Mouse (Mus musculus) stomach, embryonic 14.5 days (tissue): ENCODE data around the gene Cpa4. TPM values are rescaled to one million over a fixed set of nuclear protein-coding genes. Genes with fewer than 3 reads are reported as not detected.

Experiments used
- ATAC-seq: fragments of 200-750 bp; cut with Nextera tagmentation; 2 replicates; pipeline ENCODE4 v1.8.0; 2017; ENCODE audit warnings: low read depth, moderate TSS enrichment; ENCODE audit not compliant: insufficient number of reproducible peaks, insufficient read depth, low FRiP score
- H3K27ac ChIP-seq: fragments of 300-500 bp; sonication (generic); 2 replicates; pipeline ENCODE4 v1.5.1; 2014; ENCODE audit warnings: mild to moderate bottlenecking, low read length, moderate library complexity, mixed read lengths
- H3K27me3 ChIP-seq: fragments of 300-500 bp; sonication (generic); 2 replicates; pipeline ENCODE4 v1.6.1; 2014; ENCODE audit warnings: low read length, control low read depth, mixed read lengths; ENCODE audit not compliant: control insufficient read depth, insufficient read depth
- H3K36me3 ChIP-seq: fragments of 300-500 bp; sonication (generic); 2 replicates; pipeline ENCODE4 v1.6.1; 2014; ENCODE audit warnings: mild to moderate bottlenecking, control low read depth, low read length, moderate library complexity, mixed read lengths; ENCODE audit not compliant: control insufficient read depth, insufficient read depth
- H3K4me1 ChIP-seq: fragments of 300-500 bp; sonication (generic); 2 replicates; pipeline ENCODE4 v1.6.1; 2014; ENCODE audit warnings: low read length, control low read depth, mixed read lengths; ENCODE audit not compliant: control insufficient read depth, insufficient read depth
- H3K4me2 ChIP-seq: fragments of 300-500 bp; sonication (generic); replicated peaks from 2 replicates; pipeline ENCODE4 v1.6.1; 2014; ENCODE audit warnings: low read depth, low read length, control low read depth
- H3K4me3 ChIP-seq: fragments of 300-500 bp; sonication (generic); 2 replicates; pipeline ENCODE4 v1.5.1; 2014; ENCODE audit warnings: low read depth, low read length, control low read depth
- H3K9ac ChIP-seq: fragments of 300-500 bp; sonication (generic); replicated peaks from 2 replicates; pipeline ENCODE4 v1.6.1; 2014; ENCODE audit warnings: low read depth, mild to moderate bottlenecking, control low read depth, low read length, moderate library complexity, mixed read lengths
- H3K9me3 ChIP-seq: fragments of 300-500 bp; sonication (generic); 2 replicates; pipeline ENCODE4 v1.6.1; 2016; ENCODE audit warnings: low read depth, low read length, control low read depth; ENCODE audit not compliant: control insufficient read depth
- WGBS: fragments of 180-500 bp; shearing (Covaris S2); extraction: QIAGEN DNeasy Blood & Tissue Kit; methylation state at CpG from one replicate; pipeline ENCODE4 v1.1.7; 2014; 5-methylcytosine and 5-hydroxymethylcytosine counted together
- polyA plus RNA-seq: library from polyadenylated mRNA; unstranded; fragments of >200 nt; fragmentation: Nextera tagmentation; extraction: Ambion mirVana; gene quantifications from 2 replicates; pipeline ENCODE4 v1.2.1, GENCODE M21; 2014

Gene Cpa4
- polyA plus RNA-seq, 1 experiment from 2014 or later: 0.49 TPM

- Histone ChIP-seq H3K27ac (no peak overlapping the region), H3K9ac (no peak overlapping the region), H3K4me2 (no peak overlapping the region), H3K9me3 (no peaks in the 10 kb centered on the region), H3K27me3 (no peaks in the 10 kb centered on the region), H3K36me3 (no peaks in the 10 kb centered on the region), H3K4me3 (no peak overlapping the region), H3K4me1 (peaks cover 7% of the 10 kb centered on the region)
- ATAC-seq: no peak
- WGBS: 60% methylated on average over 5 of the region's 5 CpGs
Measured at GRCm38 (mm10) chr6:30611212-30611611, 43.0 kb downstream of the Cpa4 start.

- no peaks in the 10 kb centered on the region for H3K9me3 ChIP-seq
- no peak for ATAC-seq
- H3K4me3 ChIP-seq: no peak overlapping the region
- H3K4me2 ChIP-seq: no peak overlapping the region
- 78% methylated on average over 6 of the region's 6 CpGs for WGBS
- no peak overlapping the region for H3K9ac ChIP-seq
- H3K36me3 ChIP-seq: no peaks in the 10 kb centered on the region
- no peaks in the 10 kb centered on the region for H3K27me3 ChIP-seq
- H3K27ac ChIP-seq: no peak overlapping the region
- peaks cover 28% of the 10 kb centered on the region for H3K4me1 ChIP-seq
Measured at GRCm38 (mm10) chr6:30614251-30614650, 46.1 kb downstream of the Cpa4 start.

GRCm38 (mm10) chr6:30615741-30616140 lies 47.6 kb downstream of the Cpa4 start:
- peaks cover 28% of the 10 kb centered on the region for H3K4me1 ChIP-seq
- no peaks in the 10 kb centered on the region for H3K27me3 ChIP-seq
- H3K9ac ChIP-seq: no peak overlapping the region
- no peak for ATAC-seq
- H3K4me2 ChIP-seq: no peak overlapping the region
- 31% methylated on average over 4 of the region's 4 CpGs for WGBS
- H3K4me3 ChIP-seq: no peak overlapping the region
- no peaks in the 10 kb centered on the region for H3K36me3 ChIP-seq
- H3K9me3 ChIP-seq: no peaks in the 10 kb centered on the region
- no peak overlapping the region; the same call in 1 of the 2 replicates for H3K27ac ChIP-seq

- Histone ChIP-seq H3K27ac (no peak overlapping the region; the same call in 1 of the 2 replicates), H3K36me3 (no peaks in the 10 kb centered on the region), H3K4me1 (peaks cover 28% of the 10 kb centered on the region), H3K27me3 (no peaks in the 10 kb centered on the region), H3K9me3 (no peaks in the 10 kb centered on the region), H3K9ac (no peak overlapping the region; the same call in 1 of the 2 replicates), H3K4me2 (0 out of 2 replicates have a peak overlapping the region, but pooled peaks have one; percentile 8), H3K4me3 (no peak overlapping the region)
- ATAC-seq: no peak
- 16% methylated on average over 8 of the region's 8 CpGs for WGBS
Measured at GRCm38 (mm10) chr6:30616491-30616941, 48.3 kb downstream of the Cpa4 start.

GRCm38 (mm10) chr6:30617020-30617958 lies 49.1 kb downstream of the Cpa4 start:
- peak overlapping the region; percentile 32 for H3K4me2 ChIP-seq
- peak overlapping the region; percentile 3; the same call in 1 of the 2 replicates for H3K4me3 ChIP-seq
- no peak for ATAC-seq
- H3K9me3 ChIP-seq: no peaks in the 10 kb centered on the region
- H3K9ac ChIP-seq: peak overlapping the region; percentile 6; the same call in 1 of the 2 replicates
- H3K27me3 ChIP-seq: no peaks in the 10 kb centered on the region
- H3K27ac ChIP-seq: no peak overlapping the region; the same call in 1 of the 2 replicates
- H3K4me1 ChIP-seq: peaks cover 28% of the 10 kb centered on the region
- WGBS: 10% methylated on average over 13 of the region's 13 CpGs
- no peaks in the 10 kb centered on the region for H3K36me3 ChIP-seq

- Histone ChIP-seq H3K9ac (peak overlapping the region; percentile 6; the same call in 1 of the 2 replicates), H3K27ac (no peak overlapping the region; the same call in 1 of the 2 replicates), H3K36me3 (no peaks in the 10 kb centered on the region), H3K9me3 (no peaks in the 10 kb centered on the region), H3K4me1 (peaks cover 28% of the 10 kb centered on the region), H3K27me3 (no peaks in the 10 kb centered on the region), H3K4me2 (peak overlapping the region; percentile 32), H3K4me3 (peak overlapping the region; percentile 3; the same call in 1 of the 2 replicates)
- ATAC-seq: peak; percentile 74; the same call in 1 of the 2 replicates
- 17% methylated on average over 18 of the region's 18 CpGs for WGBS
Measured at GRCm38 (mm10) chr6:30617959-30618590, 49.9 kb downstream of the Cpa4 start.

- peak overlapping the region; percentile 49; the same call in 1 of the 2 replicates for H3K27ac ChIP-seq
- 53% methylated on average over 6 of the region's 6 CpGs for WGBS
Measured at GRCm38 (mm10) chr6:30618735-30619134, 50.6 kb downstream of the Cpa4 start.

GRCm38 (mm10) chr6:30619606-30620005 lies 51.4 kb downstream of the Cpa4 start:
- Histone ChIP-seq H3K4me2 (no peak overlapping the region), H3K27me3 (no peaks in the 10 kb centered on the region), H3K4me1 (peaks cover 28% of the 10 kb centered on the region), H3K4me3 (no peak overlapping the region), H3K9ac (no peak overlapping the region), H3K9me3 (no peaks in the 10 kb centered on the region), H3K27ac (no peak overlapping the region), H3K36me3 (no peaks in the 10 kb centered on the region)
- 82% methylated on average over 5 of the region's 5 CpGs for WGBS
- no peak for ATAC-seq

More at GRCm38 (mm10) chr6:30618735-30619134, 50.6 kb downstream of the Cpa4 start:
- H3K27me3 ChIP-seq: no peaks in the 10 kb centered on the region
- H3K4me1 ChIP-seq: peaks cover 28% of the 10 kb centered on the region
- no peaks in the 10 kb centered on the region for H3K36me3 ChIP-seq
- H3K4me3 ChIP-seq: no peak overlapping the region
- H3K4me2 ChIP-seq: no peak overlapping the region
- H3K9ac ChIP-seq: no peak overlapping the region
- no peak for ATAC-seq
- H3K9me3 ChIP-seq: no peaks in the 10 kb centered on the region
